Mouse (Mus musculus) myocyte (in vitro differentiated cells): ENCODE results near the gene Spryd7.

Experiments used
- E2F4 ChIP-seq: IDR thresholded peaks from one replicate; pipeline ENCODE4 v1.6.1; 2011; ENCODE audit warnings: mild to moderate bottlenecking, control low read depth, moderate library complexity; ENCODE audit not compliant: insufficient read depth
- REST ChIP-seq: IDR thresholded peaks from one replicate; pipeline ENCODE4 v1.6.1; 2011; ENCODE audit warnings: mild to moderate bottlenecking, control low read depth, moderate library complexity; ENCODE audit not compliant: insufficient read depth, insufficient read length

DNA sequence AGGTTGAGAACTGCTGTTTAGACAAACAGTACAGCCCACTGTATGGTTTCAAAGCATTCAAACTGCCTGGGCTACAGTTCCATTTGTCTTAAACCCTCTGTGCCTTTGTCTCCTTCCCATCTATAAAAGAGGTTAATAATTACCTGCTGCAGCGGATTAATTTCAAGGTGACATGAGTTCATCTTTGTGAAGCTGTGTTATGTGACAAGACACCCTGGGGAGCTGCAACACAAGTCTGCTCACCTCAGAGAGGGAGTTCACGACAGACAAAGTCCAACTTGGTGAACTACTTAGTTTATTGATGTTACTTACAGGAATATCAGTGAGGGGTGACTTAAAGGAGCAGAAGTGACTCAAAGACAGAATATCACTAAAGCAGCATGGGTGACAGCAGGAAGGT lies 15.4 kb upstream of the Spryd7 start:
- no peak for TF ChIP-seq E2F4
- TF ChIP-seq REST = no peak
